Mouse (Mus musculus): ENCODE measurements around the gene Tjp1. TPM values are rescaled to one million over a fixed set of nuclear protein-coding genes. Genes with fewer than 3 reads are reported as not detected.

Gene Tjp1
- polyA plus RNA-seq, 1 experiment from 2014 or later, result 0.10 TPM

DNA sequence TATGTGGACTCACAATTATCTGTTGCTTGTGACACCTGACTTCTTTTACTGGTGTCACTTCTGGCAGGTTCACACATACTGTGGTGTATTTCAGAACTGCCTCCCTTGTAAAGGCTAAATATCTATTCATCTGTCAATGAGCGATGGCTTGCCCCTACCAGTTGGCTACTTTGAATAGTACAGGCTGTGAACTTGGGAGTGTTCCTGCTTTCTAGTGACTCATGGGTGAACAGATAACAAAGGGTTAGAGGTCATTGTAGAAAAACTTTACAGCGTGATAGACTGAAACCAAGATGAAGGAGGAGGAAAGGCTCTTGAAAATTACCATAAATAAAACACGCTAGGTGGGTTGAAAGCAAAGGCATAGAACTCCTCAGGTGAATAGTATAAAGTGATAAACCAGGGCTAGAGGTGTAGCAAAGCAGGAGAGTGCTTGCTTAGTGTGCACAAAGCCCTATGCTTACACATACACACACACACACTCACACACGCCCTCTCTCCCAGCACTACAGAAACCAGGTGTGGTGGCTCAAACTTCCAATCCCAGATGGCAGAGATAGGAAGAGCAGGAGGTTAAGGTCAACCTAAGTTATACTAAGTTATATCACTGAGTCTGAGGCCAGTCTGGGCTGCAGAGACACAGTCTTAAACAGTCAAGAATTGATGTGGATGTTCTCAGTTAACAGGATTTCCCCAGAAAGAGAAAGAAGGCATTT is 60.1 kb downstream of the Tjp1 start:
- Histone ChIP-seq H3K27ac (no peak overlapping the region), H3K79me2 (ENCODE audit: inconsistent target) (no peaks in the 10 kb centered on the region), H3K36me3 (ENCODE audit: inconsistent target) (no peaks in the 10 kb centered on the region), H3K4me3 (ENCODE audit: inconsistent target) (no peak overlapping the region)
- 94% methylated on average over 4 of the region's 4 CpGs for WGBS (ENCODE audit: missing documents)

- H3K27ac ChIP-seq, result no peak overlapping the region
- no peaks in the 10 kb centered on the region for H3K79me2 ChIP-seq (ENCODE audit: inconsistent target)
- H3K36me3 ChIP-seq (ENCODE audit: inconsistent target), result no peaks in the 10 kb centered on the region
- H3K4me3 ChIP-seq (ENCODE audit: inconsistent target), result no peak overlapping the region
- WGBS (ENCODE audit: missing documents), result 42% methylated on average over 11 of the region's 11 CpGs
Measured at GRCm38 (mm10) chr7:65466137-65466536, 61.4 kb downstream of the Tjp1 start.

DNA sequence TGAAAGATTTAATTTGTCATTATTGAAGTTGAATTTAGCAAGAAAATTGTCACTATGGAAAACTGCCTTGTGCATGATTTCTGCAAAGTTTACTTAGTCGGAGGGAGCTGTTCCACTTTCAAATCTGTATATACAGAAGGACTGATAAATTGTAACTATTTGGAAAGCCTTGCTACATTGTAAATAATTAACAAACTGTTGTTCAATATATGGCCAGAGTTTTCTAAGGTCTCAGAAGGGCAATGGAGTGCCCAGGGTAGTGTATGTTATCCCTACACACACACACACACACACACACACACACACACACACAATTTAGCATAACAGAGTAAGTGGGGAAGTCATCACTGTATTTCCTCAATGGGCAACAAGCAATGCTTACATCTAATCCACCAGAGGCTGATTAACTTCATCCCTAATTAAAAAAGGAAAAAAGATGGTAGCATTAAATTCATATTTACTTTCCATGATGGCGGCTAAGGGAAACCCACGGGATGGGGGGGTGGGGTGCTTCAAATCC is 63.0 kb downstream of the Tjp1 start:
- Histone ChIP-seq H3K36me3 (ENCODE audit: inconsistent target) (no peaks in the 10 kb centered on the region), H3K27ac (no peak overlapping the region), H3K79me2 (ENCODE audit: inconsistent target) (no peaks in the 10 kb centered on the region), H3K4me3 (ENCODE audit: inconsistent target) (no peak overlapping the region)
- 87% methylated on average over 3 of the region's 3 CpGs for WGBS (ENCODE audit: missing documents)

GRCm38 (mm10) chr7:65463438-65463837 is 64.1 kb downstream of the Tjp1 start:
- 79% methylated on average over 4 of the region's 4 CpGs for WGBS (ENCODE audit: missing documents)
- H3K79me2 ChIP-seq (ENCODE audit: inconsistent target), result no peaks in the 10 kb centered on the region

DNA sequence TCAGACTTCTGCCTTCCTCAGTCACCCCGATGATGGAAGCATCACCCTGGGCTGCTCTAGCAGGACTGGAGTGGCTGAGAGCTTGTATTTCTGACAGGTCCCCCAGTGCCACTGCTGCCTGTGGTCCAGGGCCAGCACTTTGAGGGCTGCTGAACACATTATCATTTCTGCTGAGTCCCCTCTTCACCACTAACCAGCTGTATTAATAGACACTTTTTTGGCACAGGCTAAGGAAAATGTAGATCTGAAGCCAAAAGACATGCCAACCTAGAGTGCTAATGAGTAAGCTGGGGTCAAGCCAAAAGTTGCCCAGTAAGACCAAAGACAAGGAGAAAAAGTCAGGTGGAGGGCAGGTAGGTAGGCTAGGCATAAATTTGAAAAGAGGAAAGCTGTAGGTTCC is 66.2 kb downstream of the Tjp1 start:
- Histone ChIP-seq H3K27ac (no peak overlapping the region), H3K4me3 (ENCODE audit: inconsistent target) (no peak overlapping the region), H3K36me3 (ENCODE audit: inconsistent target) (no peaks in the 10 kb centered on the region), H3K79me2 (ENCODE audit: inconsistent target) (no peaks in the 10 kb centered on the region)
- 92% methylated on average over 1 of the region's 1 CpGs for WGBS (ENCODE audit: missing documents)

More at GRCm38 (mm10) chr7:65463438-65463837, 64.1 kb downstream of the Tjp1 start:
- Histone ChIP-seq H3K27ac (no peak overlapping the region), H3K36me3 (ENCODE audit: inconsistent target) (no peaks in the 10 kb centered on the region), H3K4me3 (ENCODE audit: inconsistent target) (no peak overlapping the region)

- H3K4me3 ChIP-seq (ENCODE audit: inconsistent target), result no peak overlapping the region
- H3K27ac ChIP-seq, result no peak overlapping the region
- no peaks in the 10 kb centered on the region for H3K36me3 ChIP-seq (ENCODE audit: inconsistent target)
- WGBS (ENCODE audit: missing documents), result 83% methylated on average over 3 of the region's 3 CpGs
- H3K79me2 ChIP-seq (ENCODE audit: inconsistent target), result no peaks in the 10 kb centered on the region
Measured at GRCm38 (mm10) chr7:65460196-65460595, 67.4 kb downstream of the Tjp1 start.

GRCm38 (mm10) chr7:65456031-65456430 is 71.5 kb downstream of the Tjp1 start:
- H3K4me3 ChIP-seq (ENCODE audit: inconsistent target), result no peak overlapping the region
- WGBS (ENCODE audit: missing documents), result 60% methylated on average over 2 of the region's 2 CpGs
- no peaks in the 10 kb centered on the region for H3K36me3 ChIP-seq (ENCODE audit: inconsistent target)
- H3K27ac ChIP-seq, result no peak overlapping the region
- H3K79me2 ChIP-seq (ENCODE audit: inconsistent target), result no peaks in the 10 kb centered on the region

- 97% methylated on average over 3 of the region's 3 CpGs for WGBS (ENCODE audit: missing documents)
Measured at GRCm38 (mm10) chr7:65455208-65455607, 72.4 kb downstream of the Tjp1 start.

GRCm38 (mm10) chr7:65454269-65454668 is 73.3 kb downstream of the Tjp1 start:
- Histone ChIP-seq H3K27ac (no peak overlapping the region), H3K79me2 (ENCODE audit: inconsistent target) (no peaks in the 10 kb centered on the region), H3K36me3 (ENCODE audit: inconsistent target) (no peaks in the 10 kb centered on the region), H3K4me3 (ENCODE audit: inconsistent target) (no peak overlapping the region)
- 50% methylated on average over 3 of the region's 3 CpGs for WGBS (ENCODE audit: missing documents)

More at GRCm38 (mm10) chr7:65455208-65455607, 72.4 kb downstream of the Tjp1 start:
- Histone ChIP-seq H3K79me2 (ENCODE audit: inconsistent target) (no peaks in the 10 kb centered on the region), H3K27ac (no peak overlapping the region), H3K4me3 (ENCODE audit: inconsistent target) (no peak overlapping the region), H3K36me3 (ENCODE audit: inconsistent target) (no peaks in the 10 kb centered on the region)

GRCm38 (mm10) chr7:65452246-65452645 is 75.3 kb downstream of the Tjp1 start:
- Histone ChIP-seq H3K36me3 (ENCODE audit: inconsistent target) (no peaks in the 10 kb centered on the region), H3K79me2 (ENCODE audit: inconsistent target) (no peaks in the 10 kb centered on the region), H3K27ac (no peak overlapping the region), H3K4me3 (ENCODE audit: inconsistent target) (no peak overlapping the region)
- 79% methylated on average over 3 of the region's 3 CpGs for WGBS (ENCODE audit: missing documents)

- Histone ChIP-seq H3K4me3 (ENCODE audit: inconsistent target) (no peak overlapping the region), H3K36me3 (ENCODE audit: inconsistent target) (no peaks in the 10 kb centered on the region), H3K79me2 (ENCODE audit: inconsistent target) (no peaks in the 10 kb centered on the region), H3K27ac (no peak overlapping the region)
- 92% methylated on average over 5 of the region's 5 CpGs for WGBS (ENCODE audit: missing documents)
Measured at GRCm38 (mm10) chr7:65450158-65450557, 77.4 kb downstream of the Tjp1 start.

GRCm38 (mm10) chr7:65441505-65441904 is 86.1 kb downstream of the Tjp1 start:
- no peak overlapping the region for H3K27ac ChIP-seq
- 87% methylated on average over 4 of the region's 4 CpGs for WGBS (ENCODE audit: missing documents)

GRCm38 (mm10) chr7:65439518-65439917 is 88.1 kb downstream of the Tjp1 start:
- no peaks in the 10 kb centered on the region for H3K36me3 ChIP-seq (ENCODE audit: inconsistent target)
- no peaks in the 10 kb centered on the region for H3K79me2 ChIP-seq (ENCODE audit: inconsistent target)
- no peak overlapping the region for H3K27ac ChIP-seq
- 83% methylated on average over 8 of the region's 8 CpGs for WGBS (ENCODE audit: missing documents)
- H3K4me3 ChIP-seq (ENCODE audit: inconsistent target), result no peak overlapping the region

More at GRCm38 (mm10) chr7:65441505-65441904, 86.1 kb downstream of the Tjp1 start:
- H3K4me3 ChIP-seq (ENCODE audit: inconsistent target), result no peak overlapping the region
- no peaks in the 10 kb centered on the region for H3K36me3 ChIP-seq (ENCODE audit: inconsistent target)
- H3K79me2 ChIP-seq (ENCODE audit: inconsistent target), result no peaks in the 10 kb centered on the region

GRCm38 (mm10) chr7:65438146-65438545 is 89.4 kb downstream of the Tjp1 start:
- no peaks in the 10 kb centered on the region for H3K79me2 ChIP-seq (ENCODE audit: inconsistent target)
- no peak overlapping the region for H3K4me3 ChIP-seq (ENCODE audit: inconsistent target)
- no peak overlapping the region for H3K27ac ChIP-seq
- WGBS (ENCODE audit: missing documents), result 59% methylated on average over 5 of the region's 5 CpGs
- H3K36me3 ChIP-seq (ENCODE audit: inconsistent target), result no peaks in the 10 kb centered on the region

GRCm38 (mm10) chr7:65436921-65437320 is 90.7 kb downstream of the Tjp1 start:
- Histone ChIP-seq H3K36me3 (ENCODE audit: inconsistent target) (no peaks in the 10 kb centered on the region), H3K27ac (no peak overlapping the region), H3K79me2 (ENCODE audit: inconsistent target) (no peaks in the 10 kb centered on the region), H3K4me3 (ENCODE audit: inconsistent target) (no peak overlapping the region)
- WGBS (ENCODE audit: missing documents), result 98% methylated on average over 3 of the region's 3 CpGs
